Mouse (Mus musculus) thymus, adult 2 months (tissue): ENCODE data around the gene Gm382. TPM values are rescaled to one million over a fixed set of nuclear protein-coding genes. Genes with fewer than 3 reads are reported as not detected.

Experiments
- DNase-seq: peaks from one replicate; pipeline ENCODE4 v3.0.0; 2021
- H3K27ac ChIP-seq: fragments of 200-500 bp; 2 replicates; pipeline ENCODE4 v1.5.1; 2012; ENCODE audit warnings: low read length, control low read depth; ENCODE audit not compliant: control insufficient read depth, insufficient read depth
- H3K27me3 ChIP-seq: fragments of 200-500 bp; 2 replicates; pipeline ENCODE4 v1.6.1; 2012; ENCODE audit warnings: mild to moderate bottlenecking, low read length, moderate library complexity, mixed read lengths; ENCODE audit not compliant: control insufficient read depth, insufficient read depth
- H3K36me3 ChIP-seq: fragments of 200-500 bp; 2 replicates; pipeline ENCODE4 v1.6.1; 2012; ENCODE audit warnings: mild to moderate bottlenecking, low read length, moderate library complexity; ENCODE audit not compliant: control insufficient read depth, insufficient read depth
- H3K4me1 ChIP-seq: fragments of 200-500 bp; replicated peaks from 2 replicates; pipeline ENCODE4 v1.6.1; 2012; ENCODE audit warnings: low read length; ENCODE audit not compliant: control insufficient read depth, insufficient read depth
- H3K4me3 ChIP-seq: fragments of 200-500 bp; 2 replicates; pipeline ENCODE4 v1.5.1; 2012; ENCODE audit warnings: mild to moderate bottlenecking, low read length, control low read depth, moderate library complexity; ENCODE audit not compliant: control insufficient read depth, insufficient read depth
- CTCF ChIP-seq: fragments of 200-500 bp; IDR thresholded peaks from 2 replicates; pipeline ENCODE4 v1.5.1; 2012; ENCODE audit warnings: mild to moderate bottlenecking, control low read depth, low read length, moderate library complexity, borderline replicate concordance; ENCODE audit not compliant: control insufficient read depth, poor library complexity, insufficient read depth; ENCODE audit errors: extremely low read depth
- POLR2A ChIP-seq: fragments of 200-500 bp; IDR thresholded peaks from 2 replicates; pipeline ENCODE4 v1.6.1; 2012; ENCODE audit warnings: mild to moderate bottlenecking, low read length, control low read depth, moderate library complexity; ENCODE audit not compliant: control insufficient read depth, poor library complexity, insufficient read depth; ENCODE audit errors: extremely low read depth
- WGBS: fragments of 180-500 bp; shearing (Covaris S2); methylation state at CpG from one replicate; pipeline ENCODE4 v1.1.7; 2018; 5-methylcytosine and 5-hydroxymethylcytosine counted together
- polyA plus RNA-seq: library from polyadenylated mRNA; depleted of rRNA; stranded (reverse); fragments of >200 nt; gene quantifications from 2 replicates; pipeline ENCODE4 v1.2.3, GENCODE M21; 2012; rRNA removed

Gene Gm382
- not detected in 2 replicates for polyA plus RNA-seq

DNA sequence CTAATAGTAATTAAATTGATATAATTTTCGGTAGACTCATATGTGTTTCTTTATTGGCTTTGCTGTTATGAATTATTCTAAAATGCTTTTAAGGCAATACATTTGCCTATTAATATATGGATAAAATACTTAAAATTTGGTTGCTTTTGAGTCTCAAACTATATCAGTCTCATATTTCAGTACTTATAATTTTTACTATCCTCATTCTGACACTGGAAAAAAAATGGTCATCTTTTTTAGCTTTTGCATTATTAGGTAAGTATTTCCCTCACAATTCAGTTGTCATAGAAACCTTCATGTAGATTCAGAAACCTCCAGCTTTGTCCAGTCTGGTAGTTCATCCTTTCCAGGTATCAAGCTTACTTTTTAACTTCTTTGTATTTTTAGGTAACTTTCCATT lies at the start of gene Gm382:
TSS of gene Gm382 (plus strand) at position 301 of the 400 bp plus-strand sequence.
- H3K27ac ChIP-seq: no peak within 1 kb of the TSS
- TF ChIP-seq CTCF (no peak), POLR2A (no peak)
- DNase-seq: no peak
- H3K36me3 ChIP-seq: no peaks in the 10 kb centered on the region
- no peaks in the 10 kb centered on the region for H3K27me3 ChIP-seq
- H3K4me3 ChIP-seq: no peak within 1 kb of the TSS
- 94% methylated on average over 1 of the region's 1 CpGs for WGBS
- H3K4me1 ChIP-seq: no peaks in the 10 kb centered on the region

DNA sequence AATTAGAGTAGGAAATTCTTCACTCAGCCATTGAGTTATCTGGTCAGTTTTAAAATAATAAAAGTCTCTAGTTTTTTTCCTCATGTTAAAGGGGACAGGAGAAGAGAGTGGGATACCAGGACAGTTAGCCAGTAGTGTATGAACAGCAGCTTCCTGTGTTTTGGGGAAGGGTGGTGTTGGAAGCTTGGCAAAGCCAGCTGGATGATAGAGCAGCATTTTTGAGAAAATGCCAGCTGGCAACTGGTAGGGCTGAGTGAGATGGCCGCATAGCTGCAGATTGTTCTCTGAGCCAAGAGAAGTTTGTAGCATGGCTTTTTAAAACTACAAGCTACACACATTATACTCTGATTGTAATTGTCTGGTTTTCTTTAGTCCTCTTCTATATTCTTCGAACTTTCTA lies 30.4 kb downstream of the Gm382 start:
- Histone ChIP-seq H3K4me1 (no peaks in the 10 kb centered on the region), H3K27me3 (no peaks in the 10 kb centered on the region), H3K36me3 (no peaks in the 10 kb centered on the region), H3K27ac (no peak overlapping the region), H3K4me3 (no peak overlapping the region)
- WGBS: 100% methylated on average over 2 of the region's 2 CpGs
- TF ChIP-seq POLR2A (no peak), CTCF (no peak)
- DNase-seq: no peak

DNA sequence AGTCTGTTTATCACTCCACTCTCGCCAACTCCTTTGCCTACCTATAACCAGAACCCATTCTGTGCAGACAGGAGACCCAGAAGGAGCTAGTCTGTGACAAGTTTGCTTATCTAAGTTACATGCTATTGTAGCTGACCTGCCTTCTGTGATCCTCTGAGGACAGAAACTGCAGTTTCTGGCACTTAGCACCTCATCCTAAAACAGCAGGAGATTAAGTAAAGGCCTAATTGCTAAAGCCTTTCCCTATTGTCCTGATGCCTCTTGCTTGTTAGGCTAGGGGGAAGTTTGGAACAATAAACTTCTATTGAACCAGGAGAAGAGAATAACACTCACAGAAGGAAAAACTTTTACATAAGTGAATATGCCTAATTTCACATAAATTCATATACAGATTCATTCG lies 51.5 kb downstream of the Gm382 start:
- Histone ChIP-seq H3K4me3 (no peak overlapping the region), H3K4me1 (no peaks in the 10 kb centered on the region), H3K27ac (no peak overlapping the region), H3K36me3 (no peaks in the 10 kb centered on the region), H3K27me3 (no peaks in the 10 kb centered on the region)
- no peak for DNase-seq
- TF ChIP-seq POLR2A: no peak
- TF ChIP-seq CTCF: no peak
- WGBS: 76% methylated on average over 2 of the region's 2 CpGs

DNA sequence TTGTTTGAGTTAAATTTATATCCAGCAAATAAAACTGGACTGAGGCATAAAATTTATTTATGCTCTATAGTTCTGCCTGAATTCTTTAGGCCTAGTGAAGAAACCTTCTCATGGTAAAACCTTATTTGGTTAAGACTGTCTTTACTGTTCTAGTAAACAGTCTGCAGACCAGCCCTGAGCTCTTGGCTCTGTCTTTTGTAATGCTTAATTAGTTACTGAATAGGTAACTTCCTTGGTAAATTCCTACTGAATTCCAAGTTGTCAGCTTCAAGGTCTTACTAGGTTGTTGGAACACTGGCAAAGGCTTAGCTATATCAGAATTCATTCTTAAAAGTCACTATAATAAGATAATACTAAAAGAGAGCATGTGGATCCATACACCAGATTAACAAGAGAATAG lies 53.3 kb downstream of the Gm382 start:
- Histone ChIP-seq H3K36me3 (no peaks in the 10 kb centered on the region), H3K4me3 (no peak overlapping the region), H3K27ac (no peak overlapping the region), H3K4me1 (no peaks in the 10 kb centered on the region), H3K27me3 (no peaks in the 10 kb centered on the region)
- no peak for DNase-seq
- no peak for TF ChIP-seq POLR2A
- TF ChIP-seq CTCF: no peak

DNA sequence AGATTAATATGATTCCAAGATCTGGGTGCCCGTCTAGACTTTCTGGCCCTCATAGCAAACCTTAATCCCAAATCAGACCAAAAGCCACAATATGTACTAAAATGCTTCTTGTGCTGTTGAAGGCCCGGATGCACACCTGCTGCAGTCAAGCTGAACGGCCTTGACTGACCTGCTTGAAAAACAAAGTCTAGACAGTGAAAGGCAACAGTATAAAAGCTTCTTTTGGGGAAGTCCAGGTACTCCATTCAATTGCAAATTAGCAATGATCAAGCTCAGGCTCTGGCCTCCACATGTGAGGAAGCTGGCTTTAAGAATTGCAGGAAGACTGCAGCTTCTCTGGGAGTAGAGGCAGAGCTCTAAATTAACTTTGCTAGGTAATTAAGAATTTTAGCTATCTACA lies 54.2 kb downstream of the Gm382 start:
- H3K27ac ChIP-seq: no peak overlapping the region
- no peaks in the 10 kb centered on the region for H3K4me1 ChIP-seq
- TF ChIP-seq POLR2A (no peak), CTCF (no peak)
- 99% methylated on average over 3 of the region's 3 CpGs for WGBS
- no peaks in the 10 kb centered on the region for H3K27me3 ChIP-seq
- no peak overlapping the region for H3K4me3 ChIP-seq
- H3K36me3 ChIP-seq: no peaks in the 10 kb centered on the region
- DNase-seq: no peak

DNA sequence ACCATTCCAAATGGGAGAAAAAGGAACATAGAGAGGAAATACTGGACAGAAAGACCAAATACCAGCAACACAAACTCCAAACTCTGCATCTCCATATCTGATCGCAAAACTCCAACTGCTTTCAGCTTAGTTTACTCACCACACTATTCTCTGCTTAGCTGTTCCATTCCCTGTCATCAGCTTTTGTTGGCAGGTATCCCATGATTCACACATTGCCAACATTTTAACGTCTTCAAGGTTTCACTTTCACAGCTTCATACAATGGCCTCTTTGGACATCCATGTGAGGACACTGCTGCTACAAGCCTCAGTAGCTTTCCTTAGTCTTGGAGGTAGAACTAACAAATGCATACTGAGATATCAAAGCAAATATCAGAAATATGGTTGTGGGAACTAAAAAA lies 64.6 kb downstream of the Gm382 start:
- H3K27ac ChIP-seq: no peak overlapping the region
- DNase-seq: no peak
- H3K36me3 ChIP-seq: no peaks in the 10 kb centered on the region
- no peak for TF ChIP-seq POLR2A
- no peak for TF ChIP-seq CTCF
- H3K4me3 ChIP-seq: no peak overlapping the region
- no peaks in the 10 kb centered on the region for H3K4me1 ChIP-seq
- no peaks in the 10 kb centered on the region for H3K27me3 ChIP-seq
- 87% methylated on average over 2 of the region's 2 CpGs for WGBS

Other genes with a start within 250 kb of the Gm382 start
- gene 4932411N23Rik, start 224.1 kb upstream of the Gm382 start, polyA plus RNA-seq: not detected in 2 replicates